Mouse (Mus musculus) heart, embryonic 13.5 days (tissue): ENCODE measurements at regions not wholly inside any gene's neighbourhood (a gene's known extent, or its start where the extent isn't known, plus 50 kb on each side); places are given as distances from the start of the nearest gene placed in this dataset.

Source experiments
- ATAC-seq: fragments of 200-750 bp; cut with Nextera tagmentation; 2 replicates; pipeline ENCODE4 v1.8.0; 2017; ENCODE audit warnings: moderate TSS enrichment; ENCODE audit not compliant: insufficient number of reproducible peaks, low FRiP score, low TSS enrichment; ENCODE audit errors: extremely low read depth
- H3K27ac ChIP-seq: fragments of 300-500 bp; sonication (generic); replicated peaks from 2 replicates; pipeline ENCODE4 v1.5.1; 2015; ENCODE audit warnings: moderate library complexity, mild to moderate bottlenecking, inconsistent platforms
- H3K27me3 ChIP-seq: fragments of 300-500 bp; sonication (generic); replicated peaks from 2 replicates; pipeline ENCODE4 v1.6.1; 2015; ENCODE audit warnings: mild to moderate bottlenecking, inconsistent platforms
- H3K36me3 ChIP-seq: fragments of 300-500 bp; sonication (generic); 2 replicates; pipeline ENCODE4 v1.6.1; 2015; ENCODE audit warnings: mild to moderate bottlenecking, inconsistent platforms
- H3K4me1 ChIP-seq: fragments of 300-500 bp; sonication (generic); 2 replicates; pipeline ENCODE4 v1.6.1; 2015; ENCODE audit warnings: inconsistent platforms
- H3K4me2 ChIP-seq: fragments of 300-500 bp; sonication (generic); 2 replicates; pipeline ENCODE4 v1.6.1; 2015; ENCODE audit warnings: inconsistent platforms, mild to moderate bottlenecking, moderate library complexity
- H3K4me3 ChIP-seq: fragments of 300-500 bp; sonication (generic); 2 replicates; pipeline ENCODE4 v1.5.1; 2015; ENCODE audit warnings: moderate library complexity, mild to moderate bottlenecking, inconsistent platforms
- H3K9ac ChIP-seq: fragments of 300-500 bp; sonication (generic); 2 replicates; pipeline ENCODE4 v1.6.1; 2015; ENCODE audit warnings: inconsistent platforms, mild to moderate bottlenecking, moderate library complexity
- H3K9me3 ChIP-seq: fragments of 300-500 bp; sonication (generic); 2 replicates; pipeline ENCODE4 v1.6.1; 2016; ENCODE audit warnings: inconsistent platforms
- WGBS: fragments of 180-500 bp; shearing (Covaris S2); methylation state at CpG from one replicate; pipeline ENCODE4 v1.1.7; 2015; ENCODE audit warnings: mixed read lengths; 5-methylcytosine and 5-hydroxymethylcytosine counted together

DNA sequence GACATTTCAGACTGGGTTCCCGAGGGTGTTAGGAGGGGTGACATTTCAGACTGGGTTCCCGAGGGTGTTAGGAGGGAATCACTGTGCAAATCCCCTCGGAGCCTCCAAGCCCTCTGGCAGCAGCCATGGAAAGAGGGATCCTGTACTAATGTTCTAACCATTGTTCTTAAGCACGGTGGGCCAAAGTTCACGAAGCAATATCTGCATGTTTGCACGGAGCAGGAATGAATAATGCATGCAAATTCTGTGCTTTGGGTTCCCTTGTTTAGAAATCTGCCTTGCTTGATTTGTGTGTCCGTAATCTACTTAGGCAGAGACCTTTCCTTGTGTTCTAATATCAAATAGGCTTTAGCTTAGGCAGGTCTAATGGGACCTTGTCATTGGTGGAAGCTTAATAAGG, 55.9 kb upstream of the Zfp280d start:
- H3K9ac ChIP-seq = no peak overlapping the region
- ATAC-seq = no peak
- H3K27ac ChIP-seq = no peak overlapping the region
- WGBS = 64% methylated on average over 7 of the region's 7 CpGs
- no peak overlapping the region for H3K4me3 ChIP-seq
- H3K4me2 ChIP-seq = no peak overlapping the region
- no peaks in the 10 kb centered on the region for H3K27me3 ChIP-seq
- no peaks in the 10 kb centered on the region for H3K4me1 ChIP-seq
- H3K36me3 ChIP-seq = no peaks in the 10 kb centered on the region
- 0 out of 2 replicates have a peak, but pooled peaks cover 4% of the 10 kb centered on the region for H3K9me3 ChIP-seq

DNA sequence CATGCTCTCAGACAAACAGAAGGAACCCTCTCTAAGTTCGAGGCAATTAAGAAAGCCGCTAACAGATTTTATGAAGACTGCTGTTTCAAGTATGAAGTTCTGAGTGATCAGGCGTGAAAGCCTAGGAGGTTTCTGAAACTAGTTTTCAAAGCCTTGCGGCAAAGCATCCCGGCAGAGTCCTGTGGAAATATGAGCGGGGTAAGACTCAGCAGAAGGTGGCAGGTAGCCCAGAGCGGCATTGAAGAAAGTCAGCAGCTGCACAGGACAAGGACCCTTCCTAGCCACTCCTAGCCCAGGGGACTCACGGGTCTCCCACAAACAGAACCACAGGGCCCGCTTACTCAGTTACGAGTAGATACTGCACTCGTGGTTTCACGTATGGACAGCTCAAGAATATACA, 54.8 kb upstream of the Zfp280d start:
- Histone ChIP-seq H3K27me3 (no peaks in the 10 kb centered on the region), H3K9me3 (0 out of 2 replicates have a peak, but pooled peaks cover 4% of the 10 kb centered on the region), H3K36me3 (no peaks in the 10 kb centered on the region), H3K9ac (no peak overlapping the region), H3K4me3 (no peak overlapping the region), H3K4me1 (no peaks in the 10 kb centered on the region), H3K4me2 (no peak overlapping the region), H3K27ac (no peak overlapping the region)
- WGBS = 84% methylated on average over 12 of the region's 12 CpGs
- ATAC-seq = no peak

DNA sequence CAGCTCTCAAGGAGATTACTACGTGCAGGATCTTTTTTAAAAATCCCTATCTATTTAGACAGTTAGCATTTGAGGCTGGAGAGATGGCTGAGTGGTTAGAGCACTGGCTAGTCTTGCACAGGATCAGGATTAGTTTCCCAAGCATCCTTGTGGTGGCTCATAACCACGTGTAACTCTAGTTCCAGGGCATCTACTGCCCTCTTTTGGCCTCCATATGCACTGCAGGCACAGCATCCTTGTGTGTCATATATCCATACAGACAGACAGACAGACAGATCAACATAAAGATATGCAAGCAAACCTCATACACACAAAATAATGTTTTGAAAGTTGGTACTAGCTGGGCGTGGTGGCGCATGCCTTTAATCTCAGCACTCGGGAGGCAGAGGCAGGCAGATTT, 53.3 kb upstream of the Zfp280d start:
- no peak overlapping the region for H3K27ac ChIP-seq
- 81% methylated on average over 5 of the region's 5 CpGs for WGBS
- no peak overlapping the region for H3K9ac ChIP-seq
- H3K4me3 ChIP-seq = no peak overlapping the region
- H3K9me3 ChIP-seq = 0 out of 2 replicates have a peak, but pooled peaks cover 4% of the 10 kb centered on the region
- H3K36me3 ChIP-seq = no peaks in the 10 kb centered on the region
- ATAC-seq = no peak
- H3K4me2 ChIP-seq = no peak overlapping the region
- H3K4me1 ChIP-seq = no peaks in the 10 kb centered on the region
- H3K27me3 ChIP-seq = no peaks in the 10 kb centered on the region
